In genomic region chr2:73529356-73530330, GRCm38 (mm10) we compare ENCODE assay signal across 8 mouse cellular contexts. TPM values are rescaled to one million over a fixed set of nuclear protein-coding genes. Genes with fewer than 3 reads are reported as not detected.
DNase-seq lines count a peak whose midpoint lies in the region; ATAC-seq lines count a peak whose summit lies in the region.

Gene Wipf1 (minus strand): TSS chr2:73529734.

- 0 out of 2 replicates have a peak, but pooled peaks cover 3% of the 10 kb centered on the region for H3K36me3 ChIP-seq in hindbrain, embryonic 10.5 days
- H3K36me3 ChIP-seq in lung, embryonic 15.5 days = no peaks in the 10 kb centered on the region

- DNase-seq in Muller cell, postnatal 12 days (ENCODE audit: inconsistent ontology term) = peak; percentile 85
- peak; percentile 5 for DNase-seq in cerebellum, adult 9-10 months
- peak; percentile 32 to 61 for DNase-seq in frontal cortex, postnatal 10 days (ENCODE audit: low spot score in 2 of 2)
- DNase-seq in hindbrain, embryonic 10.5 days (ENCODE audit: low spot score) = peak; percentile 82
- DNase-seq in layer of hippocampus, adult 9-11 months = peak; percentile 71
- DNase-seq in ovary, adult 18-20 months (ENCODE audit: low spot score) = peak; percentile 63
- peak; percentile 67 for DNase-seq in thymus, postnatal 4 days

- peak within 1 kb of the TSS; percentile 80 for H3K4me2 ChIP-seq in lung, embryonic 15.5 days

- peaks cover 47% of the 10 kb centered on the region for H3K4me1 ChIP-seq in hindbrain, embryonic 10.5 days (replicated peaks)
- H3K4me1 ChIP-seq in lung, embryonic 15.5 days = peaks cover 15% of the 10 kb centered on the region

- H3K4me3 ChIP-seq in hindbrain, embryonic 10.5 days = peak within 1 kb of the TSS; percentile 88
- H3K4me3 ChIP-seq in lung, embryonic 15.5 days = peak within 1 kb of the TSS; percentile 85

- H3K9me3 ChIP-seq in hindbrain, embryonic 10.5 days = no peaks in the 10 kb centered on the region
- no peaks in the 10 kb centered on the region for H3K9me3 ChIP-seq in lung, embryonic 15.5 days

- ATAC-seq in lung, embryonic 15.5 days (ENCODE audit: borderline replicate concordance, extremely low read depth, low FRiP score, low TSS enrichment) = peak; percentile 86

- no peaks in the 10 kb centered on the region for H3K27me3 ChIP-seq in hindbrain, embryonic 10.5 days (ENCODE audit: insufficient read depth, poor library complexity, severe bottlenecking)
- H3K27me3 ChIP-seq in lung, embryonic 15.5 days = no peaks in the 10 kb centered on the region

- H3K27ac ChIP-seq in hindbrain, embryonic 10.5 days = peak within 1 kb of the TSS; percentile 97
- peak within 1 kb of the TSS; percentile 85 for H3K27ac ChIP-seq in lung, embryonic 15.5 days

- WGBS in hindbrain, embryonic 10.5 days = 1% methylated on average over 66 of the region's 66 CpGs
- 1% methylated on average over 61 of the region's 66 CpGs for WGBS in lung, embryonic 15.5 days

- H3K9ac ChIP-seq in lung, embryonic 15.5 days = peak within 1 kb of the TSS; percentile 90

RNA-seq across cellular contexts. Expression of gene Wipf1, which starts in this region (rescaled TPM):
- 8.6 TPM in 2 replicates for polyA plus RNA-seq in hindbrain, embryonic 10.5 days (2016; fragmentation: Nextera tagmentation; extraction: Ambion mirVana)
- 8.3 and 10.2 TPM in 2 replicates for polyA plus RNA-seq in lung, embryonic 15.5 days (2015; fragmentation: Nextera tagmentation; extraction: Ambion mirVana)

Comparison
In these comparisons a context has a peak if more than half of its experiments do, and no peak if none do; other contexts are left out.
1. Peak in every context shown above with its lines: DNase-seq, ATAC-seq, H3K4me3 ChIP-seq and H3K27ac ChIP-seq.
2. DNase-seq: peak in every context shown above with its lines; median percentile 85 in Muller cell, postnatal 12 days; 82 in hindbrain, embryonic 10.5 days; 71 in layer of hippocampus, adult 9-11 months; 67 in thymus, postnatal 4 days; 63 in ovary, adult 18-20 months; 46 in frontal cortex, postnatal 10 days; 5 in cerebellum, adult 9-10 months.